Mouse (Mus musculus) left cerebral cortex, adult 2 months (tissue): ENCODE results near the gene Klhl36. TPM values are rescaled to one million over a fixed set of nuclear protein-coding genes. Genes with fewer than 3 reads are reported as not detected.

ENCODE experiments used
- DNase-seq, 2 experiments: peaks; one replicate each; pipeline ENCODE4 v3.0.0; 2021 to 2022; ENCODE audit warnings: low spot score in 2 of 2, mixed read lengths in 1 of 2; ENCODE audit errors: extremely low spot score in 1 of 2
- H3K27ac ChIP-seq: fragments of 200-600 bp; 2 replicates; pipeline ENCODE4 v1.8.1; 2022
- H3K4me3 ChIP-seq: fragments of 200-600 bp; 2 replicates; pipeline ENCODE4 v1.8.1; 2022
- CTCF ChIP-seq: fragments of 200-600 bp; IDR thresholded peaks from 2 replicates; pipeline ENCODE4 v1.8.1; 2022; ENCODE audit warnings: antibody characterized with exemption, mild to moderate bottlenecking, moderate library complexity
- intact Hi-C: fragments of 180-260 bp; cut with DNase I; formaldehyde crosslinking; loops from one replicate; pipeline ENCODE4 v1.15.1; 2025
- long read RNA-seq, 2 experiments: library from polyadenylated mRNA; stranded (forward); transcript quantifications; one replicate each; pipeline ENCODE4 v2.0.0; 2021; ENCODE audit warnings: borderline mapping rate in 2 of 2
- total RNA-seq, 2 experiments: library from RNA; stranded (reverse); gene quantifications; 2 replicates each; pipeline ENCODE4 v1.2.3; 2021

Klhl36 gene
- total RNA-seq = 1 to 10 TPM; 7.2 to 8.9 TPM
- long read RNA-seq, experiment 1, transcript Klhl36-201 (5 exons, 2,181 nt) = major isoform, 5 of 6 reads
- long read RNA-seq, experiment 1, partial matches to known transcripts = 0 of 6 reads
- long read RNA-seq, experiment 1, other reads (novel, unspliced or antisense) = 1 of 6 reads
- long read RNA-seq, experiment 2, partial matches to known transcripts = 0 of 7 reads
- long read RNA-seq, experiment 2, other reads (novel, unspliced or antisense) = 4 of 7 reads

DNA sequence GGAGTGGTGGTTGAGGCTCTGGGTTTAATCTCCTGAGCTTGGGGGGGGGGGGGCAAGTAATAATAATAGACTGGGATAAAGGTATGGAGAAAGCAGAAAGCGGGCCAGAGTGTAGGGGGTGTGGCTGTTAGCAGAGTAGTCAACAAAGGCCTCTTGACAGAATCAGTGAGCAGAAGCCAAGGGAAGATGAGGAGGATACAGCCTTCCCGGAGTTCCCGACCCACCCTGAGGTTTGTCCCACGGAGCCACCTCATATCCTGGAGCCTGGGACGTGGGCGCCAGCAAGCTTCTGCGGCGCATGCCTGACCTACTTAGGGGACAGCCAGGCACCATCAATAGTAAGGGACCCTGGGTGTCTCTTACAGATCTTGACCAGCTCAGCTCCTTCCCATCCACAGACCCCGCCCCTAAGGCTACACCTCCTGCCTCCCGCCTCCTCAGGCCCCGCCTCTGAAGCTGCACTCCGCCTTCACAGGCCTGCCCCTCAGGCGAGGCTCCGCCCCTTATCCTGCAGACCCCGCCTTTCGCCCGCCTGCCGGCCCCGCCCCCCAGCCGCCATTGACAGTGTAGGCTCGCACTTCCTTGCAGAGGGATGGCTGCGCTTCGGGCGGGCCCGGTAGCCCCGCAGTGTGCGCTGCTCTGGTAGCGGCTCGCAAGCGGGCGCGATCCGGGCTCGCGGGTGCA lies at the start of gene Klhl36:
TSS of gene Klhl36 (plus strand) at position 561 of the 684 bp plus-strand sequence.
- Histone ChIP-seq H3K27ac (peak within 1 kb of the TSS; percentile 77), H3K4me3 (peak within 1 kb of the TSS; percentile 97)
- DNase-seq = peak; percentile 94 to 95
- no peak for TF ChIP-seq CTCF
- intact Hi-C loops = loop anchor here (2.0 kb wide), 1 partner anchor 65 kb away; no protein-coding TSS in a partner anchor

- intact Hi-C loops = no loop called here
- no peak for DNase-seq
- 0 out of 2 replicates have a peak overlapping the region, but pooled peaks have one; percentile 36 for H3K27ac ChIP-seq
- no peak for TF ChIP-seq CTCF
- no peak overlapping the region for H3K4me3 ChIP-seq
Measured at GRCm38 (mm10) chr8:119812650-119813431, 49.2 kb upstream of the Klhl36 start.

- DNase-seq = no peak
- H3K27ac ChIP-seq = no peak overlapping the region
- intact Hi-C loops = no loop called here
- no peak overlapping the region for H3K4me3 ChIP-seq
- no peak for TF ChIP-seq CTCF
Measured at GRCm38 (mm10) chr8:119816219-119816618, 45.8 kb upstream of the Klhl36 start.

DNA sequence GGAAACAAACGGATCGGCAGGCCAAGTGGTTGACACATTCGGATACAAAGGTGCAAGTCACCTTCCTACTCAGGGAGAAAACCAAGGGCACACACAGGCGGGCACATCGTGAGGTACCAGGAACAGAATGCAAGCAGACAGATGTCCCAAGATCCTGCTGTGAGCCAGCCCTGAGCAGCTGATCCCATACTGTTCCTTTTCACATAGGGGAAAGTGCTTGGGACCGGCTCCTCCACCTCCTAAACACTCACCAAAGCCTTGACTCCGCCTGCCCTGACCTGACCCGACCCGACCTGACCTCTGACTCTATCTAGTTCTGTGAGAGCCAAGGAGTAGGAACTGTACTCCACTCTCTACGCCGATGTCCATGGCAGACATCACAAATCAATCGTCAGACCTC lies 44.6 kb upstream of the Klhl36 start:
- intact Hi-C loops = no loop called here
- no peak for DNase-seq
- Histone ChIP-seq H3K4me3 (no peak overlapping the region), H3K27ac (0 out of 2 replicates have a peak overlapping the region, but pooled peaks have one; percentile 16)
- no peak for TF ChIP-seq CTCF

DNA sequence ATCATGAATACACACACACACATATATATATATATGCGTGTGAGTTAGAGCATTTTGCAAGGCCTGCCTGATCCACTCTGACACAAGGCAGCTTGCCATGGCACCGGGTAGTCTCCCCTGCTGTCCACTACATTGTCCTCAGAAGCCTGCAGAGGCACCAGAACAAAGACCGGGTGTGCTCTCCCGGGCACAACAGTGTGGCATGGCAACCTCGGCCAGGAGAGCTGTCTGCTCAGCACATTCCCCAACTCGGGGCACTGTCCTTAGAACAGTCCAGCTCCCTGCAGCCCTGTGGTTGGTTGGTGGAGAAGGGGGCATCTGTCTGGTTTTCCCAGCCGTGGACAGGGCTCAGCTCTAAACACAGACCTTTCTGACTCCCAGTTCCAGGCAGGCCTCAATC lies 42.8 kb upstream of the Klhl36 start:
- intact Hi-C loops = no loop called here
- no peak overlapping the region for H3K27ac ChIP-seq
- no peak for DNase-seq
- H3K4me3 ChIP-seq = no peak overlapping the region
- no peak for TF ChIP-seq CTCF

DNA sequence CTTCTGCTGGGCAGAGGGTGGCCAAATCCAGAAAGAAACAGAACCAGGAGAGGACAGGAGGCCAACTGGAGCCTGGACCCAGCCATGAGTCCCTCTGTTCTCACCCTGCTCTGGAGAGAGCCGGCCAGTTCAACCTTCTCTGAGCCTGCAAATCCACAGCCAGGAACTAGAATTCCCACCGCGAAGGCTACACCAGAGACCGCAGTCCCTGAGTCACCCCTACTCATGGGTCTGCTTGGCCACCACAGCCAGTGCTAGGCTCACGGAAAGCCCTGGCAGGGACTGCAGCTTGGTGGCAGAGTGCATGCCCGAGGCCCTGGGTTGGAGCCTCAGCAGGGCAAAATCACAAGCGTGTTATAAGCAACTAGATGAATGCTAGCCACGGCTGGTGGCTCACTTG lies 42.1 kb upstream of the Klhl36 start:
- no peak overlapping the region for H3K4me3 ChIP-seq
- no peak overlapping the region for H3K27ac ChIP-seq
- TF ChIP-seq CTCF = no peak
- DNase-seq = no peak
- intact Hi-C loops = no loop called here

DNA sequence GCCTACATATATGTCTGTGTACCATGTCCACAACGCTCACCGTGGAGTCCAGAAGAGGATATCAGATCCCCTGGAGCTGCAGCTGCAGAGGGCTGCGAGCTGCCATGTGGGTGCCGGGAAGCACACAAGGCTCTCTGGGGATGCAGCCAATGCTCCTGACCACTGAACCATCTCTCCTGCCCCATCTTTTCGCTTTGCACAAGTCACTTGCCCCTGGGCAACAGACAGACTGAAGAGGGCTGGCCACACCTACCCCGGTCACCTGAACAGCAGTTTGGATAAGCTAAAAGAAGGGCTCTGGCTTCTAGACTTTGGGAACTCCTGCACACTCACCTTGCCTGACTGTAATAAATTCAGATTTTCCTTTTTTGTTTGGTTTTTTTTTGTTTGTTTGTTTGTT lies 40.4 kb upstream of the Klhl36 start:
- H3K4me3 ChIP-seq = no peak overlapping the region
- intact Hi-C loops = no loop called here
- no peak overlapping the region for H3K27ac ChIP-seq
- no peak for DNase-seq
- no peak for TF ChIP-seq CTCF

DNA sequence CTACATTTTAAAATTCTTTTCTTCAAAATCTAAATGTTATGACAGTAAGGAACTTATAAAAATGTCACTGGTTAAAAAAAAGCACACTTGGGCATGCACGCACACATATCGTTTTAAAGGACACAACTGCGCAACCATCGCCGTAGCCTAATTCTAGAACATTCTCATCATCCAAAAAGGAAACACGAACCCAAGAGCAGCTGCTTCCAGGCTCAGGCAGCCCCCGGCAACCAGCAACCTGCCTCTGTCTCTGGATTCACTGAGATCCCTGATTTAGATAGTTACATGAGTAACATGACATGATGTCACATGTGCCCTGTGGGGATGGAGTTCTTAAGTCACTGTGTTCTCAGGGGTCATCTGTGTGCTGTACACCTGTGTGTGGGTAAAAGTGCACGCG lies 38.8 kb upstream of the Klhl36 start:
- H3K4me3 ChIP-seq = no peak overlapping the region
- DNase-seq = no peak
- intact Hi-C loops = no loop called here
- H3K27ac ChIP-seq = no peak overlapping the region; the same call in 1 of the 2 replicates
- TF ChIP-seq CTCF = no peak

GRCm38 (mm10) chr8:119824100-119824499 lies 38.0 kb upstream of the Klhl36 start:
- peak in 1 of 2 experiments; percentile 67 for DNase-seq
- peak overlapping the region; percentile 16; the same call in 1 of the 2 replicates for H3K27ac ChIP-seq
- no peak overlapping the region for H3K4me3 ChIP-seq
- TF ChIP-seq CTCF = no peak; the same call in 1 of the 2 replicates
- intact Hi-C loops = no loop called here

DNA sequence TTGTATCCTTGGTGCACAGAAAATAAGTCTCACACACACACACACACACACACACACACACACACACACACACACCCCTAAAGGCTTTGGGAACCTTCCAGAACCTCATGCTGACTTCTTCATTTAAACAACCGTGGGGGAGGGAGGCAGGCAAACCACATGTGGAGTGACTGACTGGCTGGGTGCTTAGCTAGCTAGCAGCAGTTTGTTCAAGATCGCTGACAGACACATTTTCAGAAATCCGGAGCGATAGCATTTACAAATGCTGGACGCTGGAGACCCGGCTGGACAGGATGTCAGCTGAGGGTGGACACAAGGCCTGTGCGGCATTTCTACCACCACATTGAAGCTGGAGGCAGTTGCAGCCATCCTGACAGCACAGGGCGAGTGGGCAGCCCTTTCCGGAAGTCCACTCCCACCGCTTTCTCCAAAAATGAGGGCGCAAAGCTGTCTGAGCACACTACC lies 37.2 kb upstream of the Klhl36 start:
- peak overlapping the region; percentile 63 for H3K27ac ChIP-seq
- no peak overlapping the region for H3K4me3 ChIP-seq
- no peak for TF ChIP-seq CTCF
- intact Hi-C loops = no loop called here
- no peak for DNase-seq

- no peak for TF ChIP-seq CTCF
- intact Hi-C loops = no loop called here
Measured at GRCm38 (mm10) chr8:119825950-119826730, 35.9 kb upstream of the Klhl36 start.

More at GRCm38 (mm10) chr8:119825950-119826730, 35.9 kb upstream of the Klhl36 start:
- DNase-seq = no peak
- no peak overlapping the region for H3K4me3 ChIP-seq
- no peak overlapping the region; the same call in 1 of the 2 replicates for H3K27ac ChIP-seq
